Comparison of ENCODE assay signal across 28 mouse cellular contexts in the genomic region with DNA sequence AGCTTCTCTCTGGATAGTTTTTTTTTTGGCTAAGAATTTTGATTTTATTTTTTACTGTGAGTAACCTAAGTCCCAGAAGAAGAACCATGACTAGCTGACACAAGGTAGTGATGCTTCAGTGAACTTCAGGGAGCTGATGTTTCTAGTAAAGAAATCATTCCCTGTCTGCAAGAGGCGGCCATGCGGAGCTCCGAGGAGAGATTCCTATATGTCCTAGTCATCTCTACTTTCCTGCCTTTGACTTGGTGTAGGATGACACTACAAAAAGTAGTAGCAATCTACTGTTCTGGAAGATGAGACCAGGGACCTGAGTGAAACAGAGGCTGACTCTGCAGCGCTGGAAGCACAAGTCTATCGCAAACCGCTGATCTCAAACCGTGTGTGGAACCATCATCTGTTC.
"Had no signal": no experiment of that assay in that cellular context is flagged by ENCODE, and none has a peak within 500 bp of the region (broad histone marks: within the 10 kb centered on the region; RNA-seq: fewer than 3 reads in every experiment).

No protein-coding gene starts in this region.

- H3K4me2 ChIP-seq: embryonic facial prominence, embryonic 12.5 days; embryonic facial prominence, embryonic 13.5 days; embryonic facial prominence, embryonic 15.5 days; forebrain, embryonic 12.5 days; forebrain, embryonic 13.5 days; forebrain, embryonic 15.5 days had no signal

- H3K36me3 ChIP-seq: embryonic facial prominence, embryonic 10.5 days; embryonic facial prominence, embryonic 12.5 days; embryonic facial prominence, embryonic 13.5 days; embryonic facial prominence, embryonic 15.5 days; forebrain, embryonic 10.5 days; forebrain, embryonic 12.5 days; forebrain, embryonic 15.5 days had no signal

- H3K27me3 ChIP-seq: embryonic facial prominence, embryonic 12.5 days; embryonic facial prominence, embryonic 13.5 days; embryonic facial prominence, embryonic 15.5 days; forebrain, embryonic 12.5 days; forebrain, embryonic 13.5 days; forebrain, embryonic 15.5 days had no signal

- H3K4me1 ChIP-seq: embryonic facial prominence, embryonic 10.5 days; embryonic facial prominence, embryonic 12.5 days; embryonic facial prominence, embryonic 15.5 days; forebrain, embryonic 10.5 days; forebrain, embryonic 12.5 days; forebrain, embryonic 13.5 days had no signal

- ATAC-seq: forebrain, embryonic 13.5 days; forebrain, embryonic 14.5 days; forebrain, embryonic 15.5 days; forebrain, embryonic 16.5 days; forebrain, postnatal 0 days had no signal

- H3K27ac ChIP-seq: embryonic facial prominence, embryonic 10.5 days; embryonic facial prominence, embryonic 12.5 days; embryonic facial prominence, embryonic 13.5 days; embryonic facial prominence, embryonic 15.5 days; forebrain, embryonic 10.5 days; forebrain, embryonic 12.5 days; forebrain, embryonic 13.5 days; forebrain, embryonic 15.5 days; gastrocnemius, adult 2 months had no signal

- H3K9me3 ChIP-seq: embryonic facial prominence, embryonic 10.5 days; embryonic facial prominence, embryonic 12.5 days; embryonic facial prominence, embryonic 13.5 days; embryonic facial prominence, embryonic 15.5 days; forebrain, embryonic 10.5 days; forebrain, embryonic 12.5 days; forebrain, embryonic 13.5 days; forebrain, embryonic 15.5 days had no signal

- H3K9ac ChIP-seq: embryonic facial prominence, embryonic 12.5 days; embryonic facial prominence, embryonic 13.5 days; embryonic facial prominence, embryonic 15.5 days; forebrain, embryonic 12.5 days; forebrain, embryonic 13.5 days; forebrain, embryonic 15.5 days; forebrain, postnatal 0 days had no signal

- H3K4me3 ChIP-seq: embryonic facial prominence, embryonic 10.5 days; embryonic facial prominence, embryonic 12.5 days; embryonic facial prominence, embryonic 13.5 days; embryonic facial prominence, embryonic 15.5 days; erythroblast, embryonic 14.5 days; forebrain, embryonic 10.5 days; forebrain, embryonic 12.5 days; forebrain, embryonic 13.5 days; forebrain, embryonic 15.5 days; gastrocnemius, adult 2 months had no signal

- DNase-seq: cerebellum, adult 18-20 months; cerebellum, adult 2 months; cerebellum, adult 8-10 months; cerebellum, adult 9-10 months; cerebellum, adult 9-11 months; cerebellum, postnatal 10 days; cerebellum, postnatal 14 days; cerebellum, postnatal 25 days; cerebellum, postnatal 36 days; embryo, embryonic 11 days; forebrain, postnatal 0 days; gastrocnemius, adult 2 months; gastrocnemius, postnatal 10 days; gastrocnemius, postnatal 14 days; gastrocnemius, postnatal 25 days; gastrocnemius, postnatal 36 days; heart, adult 11 months had no signal
